Mouse (Mus musculus): Measurements from ENCODE around the gene Sox18. TPM values are rescaled to one million over a fixed set of nuclear protein-coding genes. Genes with fewer than 3 reads are reported as not detected.
A peak's percentile ranks its signal among the peaks of the same experiment; 100 is the strongest.

Gene Sox18
- total RNA-seq, 1 experiment from 2014 or later = 40.4 TPM

- peak; percentile 70 for DNase-seq
Observed at GRCm38 (mm10) chr2:181679951-181680715, 8.7 kb upstream of the Sox18 start, which contains the start of gene Tcea2. Gene Tcea2 (plus strand): TSS chr2:181680310.

GRCm38 (mm10) chr2:181678780-181679179 is 7.3 kb upstream of the Sox18 start:
- peak; percentile 66 for DNase-seq

- DNase-seq = no peak
Observed at GRCm38 (mm10) chr2:181677755-181678098, 6.3 kb upstream of the Sox18 start.

DNA sequence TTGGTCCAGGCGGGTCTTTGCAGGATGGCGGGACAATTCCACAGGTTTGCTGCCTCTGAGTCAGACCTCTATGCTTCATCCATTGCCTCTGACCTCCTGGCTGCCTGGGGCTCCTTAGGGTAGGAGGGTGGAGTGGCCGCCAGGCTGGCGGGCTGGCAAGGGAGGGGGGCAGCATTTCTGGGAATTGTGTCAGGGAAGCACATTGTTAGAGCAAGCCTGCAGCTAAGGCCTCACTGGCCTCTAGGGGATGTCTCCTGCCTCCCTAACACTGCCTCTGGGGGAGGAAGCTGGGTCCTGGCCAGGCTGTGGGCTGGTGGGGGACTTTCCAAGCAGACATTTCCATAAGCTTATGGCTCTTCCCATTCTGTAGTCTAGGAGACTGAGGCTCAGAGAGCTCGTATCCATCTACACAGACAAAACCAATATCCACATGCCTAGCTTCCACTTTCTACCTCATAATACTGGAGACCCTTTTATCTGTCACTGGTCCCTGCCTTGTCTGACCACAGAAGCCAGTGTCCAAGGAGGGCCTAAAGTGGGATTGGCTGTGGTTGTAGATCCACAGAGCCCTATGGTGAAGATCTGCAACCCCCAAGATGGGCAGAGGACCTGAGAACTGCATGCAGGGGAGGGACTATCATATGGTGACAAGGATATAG is 5.8 kb upstream of the Sox18 start:
- peak; percentile 33 for DNase-seq

DNA sequence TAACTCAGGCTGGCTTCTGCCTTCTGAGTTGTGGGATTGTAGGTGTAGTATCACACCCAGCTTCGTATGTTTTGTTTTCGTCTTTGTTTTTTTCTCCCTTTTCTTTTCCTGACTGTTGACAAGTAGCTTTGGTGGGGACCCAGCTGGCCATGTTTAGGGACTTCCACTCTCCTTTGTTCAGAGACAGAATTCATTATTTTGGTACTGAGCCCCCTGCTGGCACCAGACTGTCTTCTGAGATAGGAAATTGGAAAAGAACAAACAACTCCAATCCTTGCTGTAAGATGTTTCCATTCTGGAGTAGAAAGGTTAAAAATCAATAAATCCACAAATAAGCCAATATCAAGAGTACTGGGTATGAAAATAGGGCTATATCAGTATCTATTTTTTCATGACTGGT is 5.0 kb upstream of the Sox18 start:
- no peak for DNase-seq

- DNase-seq = peak; percentile 73
Observed at GRCm38 (mm10) chr2:181675454-181675853, 4.0 kb upstream of the Sox18 start.

DNA sequence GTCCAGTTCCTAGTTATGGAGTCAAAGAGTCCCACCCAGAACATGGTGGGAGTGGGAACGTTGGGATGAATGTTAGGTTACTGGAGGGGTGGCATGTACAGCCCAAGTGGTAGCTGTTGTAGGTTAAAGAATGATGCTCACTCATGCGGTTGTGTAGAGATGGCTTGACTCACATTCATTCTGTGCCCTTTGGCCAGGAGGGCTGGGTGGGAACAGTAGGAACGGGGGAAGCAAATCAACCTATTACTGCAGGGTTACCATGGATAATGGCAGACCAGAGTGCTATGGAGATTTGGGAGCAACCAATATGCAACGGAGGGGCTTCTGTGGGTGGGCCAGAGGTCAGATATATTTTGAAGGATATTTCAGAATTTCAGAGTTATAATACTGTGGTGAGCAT is 3.5 kb upstream of the Sox18 start:
- no peak for DNase-seq

- peak; percentile 26 for DNase-seq
Observed at GRCm38 (mm10) chr2:181673501-181673900, 2.1 kb upstream of the Sox18 start.

- DNase-seq = no peak
Observed at GRCm38 (mm10) chr2:181671984-181672383, 544 bp upstream of the Sox18 start.

GRCm38 (mm10) chr2:181670913-181671311 is 528 bp downstream of the Sox18 start:
- DNase-seq = no peak

GRCm38 (mm10) chr2:181670285-181670912 is 1.0 kb downstream of the Sox18 start:
- DNase-seq = peak; percentile 22

DNA sequence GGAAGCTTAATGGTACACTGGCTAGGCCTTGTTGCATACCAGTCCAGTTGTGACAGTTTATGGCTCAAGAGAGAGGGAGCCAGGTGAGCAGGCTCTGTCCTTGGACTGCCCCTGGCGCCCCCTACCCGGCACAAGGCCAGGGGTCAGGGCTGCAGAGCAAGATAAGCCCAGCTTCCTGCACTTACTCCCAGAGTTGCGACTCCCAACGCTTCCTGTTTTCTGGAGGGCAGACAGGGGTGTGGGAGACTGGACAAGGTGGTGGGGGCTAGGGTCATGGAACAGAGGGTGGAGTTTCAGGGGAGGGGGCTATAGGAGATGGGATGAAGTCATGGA is 8.2 kb downstream of the Sox18 start:
- peak; percentile 70 for DNase-seq

DNA sequence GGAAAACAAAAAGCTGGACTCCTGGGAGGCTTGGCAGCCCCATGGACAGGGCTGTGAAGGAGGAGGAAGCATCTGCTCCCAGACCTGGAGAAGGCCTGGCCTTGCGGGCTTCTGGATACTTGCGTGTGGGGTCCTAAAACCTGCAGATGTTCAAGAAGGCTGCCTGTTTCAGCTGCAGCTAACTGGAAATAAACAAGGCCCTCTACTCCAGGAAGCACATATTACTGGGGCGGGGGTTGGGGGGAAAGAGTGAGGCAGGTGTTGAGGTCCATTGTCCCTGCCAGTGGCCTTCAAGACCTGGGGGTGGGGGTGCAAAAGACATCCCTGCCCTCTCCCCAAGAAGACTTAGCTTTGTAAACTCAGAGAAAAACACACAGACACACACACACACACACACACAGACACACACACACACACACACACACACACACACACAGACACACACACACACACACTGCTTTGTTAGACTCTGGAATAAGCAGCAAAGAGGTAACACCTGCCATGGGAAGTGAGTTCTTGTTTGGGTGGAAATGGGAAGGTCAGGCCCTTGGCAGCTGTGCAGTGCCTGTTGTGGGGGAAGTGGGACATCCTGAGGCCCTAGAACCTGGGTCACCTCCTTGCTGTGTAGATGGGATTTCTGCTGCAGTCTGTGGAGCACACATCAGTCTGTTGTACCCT is 8.7 kb downstream of the Sox18 start:
- no peak for DNase-seq

DNA sequence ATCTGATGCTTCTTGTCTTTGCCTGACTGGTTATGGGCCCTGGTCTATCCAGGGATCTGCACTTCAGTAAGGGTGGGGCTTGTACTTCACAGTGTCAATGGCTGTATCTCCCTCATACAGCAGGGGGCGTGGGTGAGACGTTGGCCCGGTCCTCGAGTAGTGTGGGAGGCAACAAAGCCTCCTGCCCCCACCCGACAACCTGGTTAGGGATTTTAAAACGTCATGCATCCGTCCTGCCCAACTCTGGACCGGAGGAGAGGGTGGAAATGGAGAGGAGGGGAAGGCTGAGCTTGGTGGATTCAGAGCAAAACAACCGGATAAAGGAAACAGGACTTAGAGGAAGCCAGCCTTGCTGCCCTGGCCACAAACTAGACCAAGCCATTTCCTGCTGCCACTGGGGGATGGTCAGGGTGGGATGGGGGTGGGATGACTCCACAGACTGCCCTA is 11.8 kb downstream of the Sox18 start:
- peak; percentile 80 for DNase-seq

- DNase-seq = peak; percentile 69
Observed at GRCm38 (mm10) chr2:181658930-181659555, 12.4 kb downstream of the Sox18 start.

DNA sequence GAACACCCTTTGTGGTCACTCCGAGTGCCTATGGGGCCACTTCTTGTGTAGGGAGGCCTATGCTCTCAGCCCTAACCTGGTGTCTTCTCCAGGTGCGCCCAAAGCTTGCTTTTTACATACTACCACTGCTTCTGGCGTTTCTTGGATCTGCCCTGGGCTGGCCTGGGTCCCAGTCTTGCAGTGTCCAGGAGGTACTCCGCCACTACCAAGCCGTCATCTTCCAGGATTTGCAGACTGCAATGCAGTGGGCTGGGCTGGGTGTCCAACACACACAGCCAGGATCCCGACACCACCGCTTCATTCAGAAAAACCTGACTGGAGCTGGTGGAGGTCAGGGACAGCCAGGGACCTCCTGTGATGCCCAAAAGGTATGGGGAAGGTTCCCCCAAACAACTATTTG is 12.9 kb downstream of the Sox18 start:
- no peak for DNase-seq

DNA sequence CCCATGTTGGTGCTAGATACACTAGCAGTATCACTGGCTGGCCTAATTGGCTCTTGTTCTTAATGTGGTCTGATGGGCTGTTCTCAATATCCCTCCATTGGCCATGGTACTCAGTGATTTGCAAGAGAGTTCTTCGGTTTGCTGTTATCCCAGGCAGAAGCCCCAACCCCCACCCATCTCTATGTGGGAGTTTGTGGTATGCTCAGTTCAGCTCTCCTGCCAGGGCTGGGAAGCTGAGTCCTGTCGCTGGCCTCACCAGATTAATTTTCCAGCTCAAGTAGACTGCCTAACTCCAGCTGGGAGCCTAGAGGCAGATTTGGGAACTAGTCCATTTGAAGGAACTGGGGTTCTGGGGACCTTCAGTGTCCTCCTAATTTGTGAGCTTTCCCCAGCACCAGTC is 14.0 kb downstream of the Sox18 start:
- DNase-seq = no peak

GRCm38 (mm10) chr2:181656734-181657133 is 14.7 kb downstream of the Sox18 start, which contains the start of gene Gm29797:
Gene Gm29797 (plus strand): TSS chr2:181657034.
- DNase-seq = no peak

DNA sequence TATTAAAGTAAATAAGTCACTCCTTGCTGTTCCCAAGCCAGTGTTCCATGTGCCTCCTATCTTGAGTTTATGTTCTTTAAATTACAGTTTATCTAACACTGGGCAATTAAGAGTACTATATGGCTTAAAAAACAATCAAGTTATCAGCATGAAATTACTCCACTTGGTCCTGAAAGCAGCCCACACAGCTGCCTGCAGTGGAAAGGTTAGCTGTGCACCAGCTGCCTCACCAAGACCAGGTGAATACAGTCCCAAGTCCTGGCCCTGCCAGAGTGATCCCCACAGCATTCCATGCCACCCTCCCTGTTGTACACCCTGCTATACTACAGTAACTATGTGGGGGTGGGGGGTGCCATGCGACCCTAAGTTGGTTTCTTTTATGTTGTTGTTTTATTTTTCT is 17.9 kb downstream of the Sox18 start:
- DNase-seq = no peak

GRCm38 (mm10) chr2:181653065-181653464 is 18.4 kb downstream of the Sox18 start:
- no peak for DNase-seq

- peak; percentile 8 for DNase-seq
Observed at GRCm38 (mm10) chr2:181648926-181649325, 22.5 kb downstream of the Sox18 start.

Data from adrenal gland, postnatal 25 days (tissue).